Mouse (Mus musculus): ENCODE data around the gene Tecpr2. TPM values are rescaled to one million over a fixed set of nuclear protein-coding genes. Genes with fewer than 3 reads are reported as not detected.

Gene Tecpr2
- total and polyA plus RNA-seq, 3 experiments: 5.8 to 5.9 TPM; not detected in 1

GRCm38 (mm10) chr12:110975385-110975784 lies 86.3 kb downstream of the Tecpr2 start:
- H3K9me3 ChIP-seq (replicated peaks; ENCODE audit: insufficient read depth, low read length): no peaks in the 10 kb centered on the region
- H3K27ac ChIP-seq (ENCODE audit: control insufficient read depth, low read depth, low read length): peak overlapping the region; percentile 48
- TF ChIP-seq CTCF (IDR thresholded peaks at IDR 0.05 in 2 of 3, conservative IDR thresholded peaks at IDR 0.05 in 1 of 3; ENCODE audit: control insufficient read depth in 1 of 3, insufficient read depth in 1 of 3, low read depth in 2 of 3, low read length in 3 of 3, poor library complexity in 1 of 3, severe bottlenecking in 1 of 3) (no peak), ELF1 (IDR thresholded peaks at IDR 0.05; ENCODE audit: low read depth, low read length) (no peak), USF1 (IDR thresholded peaks at IDR 0.05; ENCODE audit: low read depth, low read length) (no peak), MXI1 (IDR thresholded peaks at IDR 0.05; ENCODE audit: low read depth, low read length) (no peak), ZKSCAN1 (IDR thresholded peaks at IDR 0.05; ENCODE audit: low read depth, low read length) (no peak), ZC3H11A (IDR thresholded peaks at IDR 0.05; ENCODE audit: low read depth, low read length) (no peak), RAD21 (IDR thresholded peaks at IDR 0.05; ENCODE audit: low read depth, low read length) (no peak), UBTF (IDR thresholded peaks at IDR 0.05; ENCODE audit: borderline replicate concordance, insufficient read depth, low read depth, low read length) (no peak), EP300 (IDR thresholded peaks at IDR 0.05; ENCODE audit: low read depth in 1 of 2, low read length in 2 of 2) (no peak), POLR2A (IDR thresholded peaks at IDR 0.05; ENCODE audit: control insufficient read depth in 1 of 2, insufficient read depth in 1 of 2, low read depth in 1 of 2, low read length in 2 of 2, poor library complexity in 1 of 2) (no peak)
- H3K36me3 ChIP-seq (ENCODE audit: control insufficient read depth in 1 of 2, insufficient read depth in 2 of 2, low read length in 2 of 2): peaks cover 0 to 40% of the 10 kb centered on the region in 2 experiments; a peak in 2 of 4 replicates
- H3K9ac ChIP-seq (ENCODE audit: control insufficient read depth, low read depth, low read length, poor library complexity, severe bottlenecking): peak overlapping the region; percentile 30; the same call in 1 of the 2 replicates
- DNase-seq (ENCODE audit: low read depth, low spot score): no peak
- no peaks in the 10 kb centered on the region for H3K27me3 ChIP-seq (ENCODE audit: control insufficient read depth in 1 of 2, insufficient read depth in 2 of 2, low read length in 2 of 2)
- H3K4me3 ChIP-seq (ENCODE audit: control insufficient read depth in 1 of 2, insufficient read depth in 1 of 2, low read depth in 2 of 2, low read length in 2 of 2): no peak overlapping the region
- H3K4me1 ChIP-seq (ENCODE audit: control insufficient read depth in 1 of 2, insufficient read depth in 2 of 2, low read length in 2 of 2): peaks cover 32 to 54% of the 10 kb centered on the region in 2 experiments
- H3K79me2 ChIP-seq (ENCODE audit: control insufficient read depth, insufficient read depth, low read length, poor library complexity): peaks cover 12% of the 10 kb centered on the region

DNA sequence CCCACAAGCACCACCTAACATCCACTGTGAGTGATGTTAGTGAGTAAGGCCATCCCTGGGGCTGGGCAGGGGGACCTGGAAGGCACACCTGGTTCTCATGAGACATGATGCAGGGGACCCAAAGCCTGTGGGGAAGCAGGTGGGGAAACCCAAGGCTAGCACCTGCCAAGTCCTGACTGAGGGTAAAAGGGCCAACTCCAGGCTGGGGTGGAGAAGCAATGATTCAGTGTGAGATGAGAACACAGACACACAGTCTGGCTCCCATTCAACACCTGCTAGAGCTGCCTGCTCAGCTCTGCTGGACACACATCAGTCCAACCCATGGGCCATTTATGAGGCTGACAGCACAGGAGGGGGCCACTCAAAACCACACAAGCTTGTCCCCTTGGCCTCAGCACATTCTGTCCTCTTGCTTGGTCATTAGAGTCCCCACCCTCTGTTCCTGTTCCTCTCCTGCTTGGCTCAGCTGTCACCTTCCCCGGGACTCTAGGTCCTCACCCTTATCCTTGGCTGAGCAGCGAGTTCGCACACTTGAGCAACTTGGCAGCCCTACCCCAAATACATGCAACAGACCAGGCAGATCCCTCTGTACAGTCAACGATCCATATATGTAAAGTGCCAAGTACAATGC lies 86.9 kb downstream of the Tecpr2 start:
- peaks cover 12% of the 10 kb centered on the region for H3K79me2 ChIP-seq (ENCODE audit: control insufficient read depth, insufficient read depth, low read length, poor library complexity)
- no peak overlapping the region for H3K9ac ChIP-seq (ENCODE audit: control insufficient read depth, low read depth, low read length, poor library complexity, severe bottlenecking)
- peaks cover 32 to 54% of the 10 kb centered on the region in 2 experiments for H3K4me1 ChIP-seq (ENCODE audit: control insufficient read depth in 1 of 2, insufficient read depth in 2 of 2, low read length in 2 of 2)
- H3K27ac ChIP-seq (ENCODE audit: control insufficient read depth, low read depth, low read length): no peak overlapping the region; the same call in 1 of the 2 replicates
- H3K27me3 ChIP-seq (ENCODE audit: control insufficient read depth in 1 of 2, insufficient read depth in 2 of 2, low read length in 2 of 2): no peaks in the 10 kb centered on the region
- DNase-seq (ENCODE audit: low read depth, low spot score): no peak
- H3K9me3 ChIP-seq (replicated peaks; ENCODE audit: insufficient read depth, low read length): no peaks in the 10 kb centered on the region
- no peak overlapping the region for H3K4me3 ChIP-seq (ENCODE audit: control insufficient read depth in 1 of 2, insufficient read depth in 1 of 2, low read depth in 2 of 2, low read length in 2 of 2)
- TF ChIP-seq ELF1 (IDR thresholded peaks at IDR 0.05; ENCODE audit: low read depth, low read length) (no peak), UBTF (IDR thresholded peaks at IDR 0.05; ENCODE audit: borderline replicate concordance, insufficient read depth, low read depth, low read length) (no peak), EP300 (IDR thresholded peaks at IDR 0.05; ENCODE audit: low read depth in 1 of 2, low read length in 2 of 2) (no peak), NRF1 (IDR thresholded peaks at IDR 0.05; ENCODE audit: insufficient read depth, low read depth, low read length, poor library complexity, severe bottlenecking) (no peak), GATA1 (IDR thresholded peaks at IDR 0.05; ENCODE audit: low read depth, low read length) (no peak), JUND (IDR thresholded peaks at IDR 0.05; ENCODE audit: low read depth, low read length) (no peak), TCF12 (IDR thresholded peaks at IDR 0.05; ENCODE audit: low read depth, low read length) (no peak)
- H3K36me3 ChIP-seq (ENCODE audit: control insufficient read depth in 1 of 2, insufficient read depth in 2 of 2, low read length in 2 of 2): peaks cover 0 to 40% of the 10 kb centered on the region in 2 experiments; a peak in 2 of 4 replicates

Measured in MEL (cell line).